Mouse (Mus musculus) lung, postnatal 10 days (tissue): Measurements from ENCODE around the gene Setd5.

Experiments
- DNase-seq: peaks from one replicate; pipeline ENCODE4 v3.0.0; 2021

The Setd5 gene

GRCm38 (mm10) chr6:113194841-113195595, 117.9 kb downstream of the Setd5 start, which contains the start of gene Lhfpl4:
Gene Lhfpl4, minus strand, starts transcription at chr6:113195384.
- DNase-seq, result no peak

DNA sequence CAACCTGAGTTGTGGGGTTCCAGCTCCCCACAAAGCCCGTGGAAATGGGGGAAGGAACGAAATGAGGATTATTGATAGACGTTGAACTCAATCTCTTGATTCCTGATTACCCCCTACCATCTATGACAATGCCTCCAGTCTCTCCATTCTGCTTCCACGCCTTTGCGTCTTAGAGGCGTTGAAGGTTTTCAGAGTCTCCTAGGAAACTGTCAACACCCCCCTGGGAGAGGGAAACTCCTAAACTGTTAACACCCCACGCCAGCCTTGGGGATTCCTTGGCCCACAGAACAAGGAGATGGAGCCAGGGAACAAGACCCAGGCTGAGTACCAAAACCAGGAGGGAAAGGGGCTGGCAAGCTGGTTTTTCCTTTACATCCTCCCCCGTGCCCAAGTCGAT, 118.4 kb downstream of the Setd5 start:
- DNase-seq, result no peak
